Comparison of ENCODE assay signal across 2 mouse cellular contexts in genomic region chrX:153025255-153025654, GRCm38 (mm10). TPM values are rescaled to one million over a fixed set of nuclear protein-coding genes. Genes with fewer than 3 reads are reported as not detected.
"Had no signal": no experiment of that assay in that cellular context is flagged by ENCODE, and none has a peak within 500 bp of the region (broad histone marks: within the 10 kb centered on the region; RNA-seq: fewer than 3 reads in every experiment).

No protein-coding gene starts in this region.

RNA-seq across cellular contexts. Expression of gene Mageh1, which starts 12.1 kb away (rescaled TPM):
- total RNA-seq: monocyte, adult 5-6 weeks had no signal

RNA-seq across cellular contexts. Expression of gene Usp51, which starts 19.0 kb away (rescaled TPM):
- total RNA-seq: liver, adult 2 months; monocyte, adult 5-6 weeks had no signal
